Mouse (Mus musculus): Measurements from ENCODE around the gene Olfr1034.
"Not testable (repeated sequence)": the region's sequence is repeated elsewhere in the genome, so short reads cannot be mapped to it uniquely, and the experiment has no call there.

GRCm38 (mm10) chr2:86080478-86080877, 34.8 kb downstream of the Olfr1034 start:
- TF ChIP-seq CTCF (IDR thresholded peaks at IDR 0.05; ENCODE audit: borderline replicate concordance, insufficient read depth, low read length); POLR2A (IDR thresholded peaks at IDR 0.05; ENCODE audit: low read depth, low read length): not testable (repeated sequence)
